Mouse (Mus musculus) thymus, postnatal 4 days (tissue): ENCODE results near the gene Fcrl6.

Experiments
- DNase-seq: peaks from one replicate; pipeline ENCODE4 v3.0.0; 2021

Fcrl6 gene

GRCm38 (mm10) chr1:172612745-172613144 is 10.4 kb upstream of the Fcrl6 start:
- DNase-seq, result no peak

- DNase-seq, result no peak
These were observed 9.0 kb upstream of the Fcrl6 start for GRCm38 (mm10) chr1:172611304-172611703.

- DNase-seq, result peak; percentile 45
These were observed 7.9 kb downstream of the Fcrl6 start for GRCm38 (mm10) chr1:172594495-172594894.

- DNase-seq, result no peak
These were observed 8.4 kb downstream of the Fcrl6 start for GRCm38 (mm10) chr1:172593956-172594355.

- no peak for DNase-seq
These were observed 9.0 kb downstream of the Fcrl6 start for GRCm38 (mm10) chr1:172593321-172593720.

GRCm38 (mm10) chr1:172590385-172590784 is 12.0 kb downstream of the Fcrl6 start, which contains the start of gene Slamf8:
Gene Slamf8, minus strand, starts transcription at chr1:172590568.
- DNase-seq, result no peak

GRCm38 (mm10) chr1:172585612-172586567 is 16.5 kb downstream of the Fcrl6 start:
- no peak for DNase-seq

GRCm38 (mm10) chr1:172585026-172585425 is 17.3 kb downstream of the Fcrl6 start:
- no peak for DNase-seq

GRCm38 (mm10) chr1:172584271-172584670 is 18.1 kb downstream of the Fcrl6 start:
- no peak for DNase-seq

- no peak for DNase-seq
These were observed 19.9 kb downstream of the Fcrl6 start for GRCm38 (mm10) chr1:172582436-172582835.

- DNase-seq, result no peak
These were observed 22.2 kb downstream of the Fcrl6 start for GRCm38 (mm10) chr1:172580116-172580515.

GRCm38 (mm10) chr1:172567758-172568157 is 34.6 kb downstream of the Fcrl6 start:
- no peak for DNase-seq

- no peak for DNase-seq
These were observed 36.2 kb downstream of the Fcrl6 start for GRCm38 (mm10) chr1:172566131-172566530.

- DNase-seq, result no peak
These were observed 38.9 kb downstream of the Fcrl6 start for GRCm38 (mm10) chr1:172563465-172563828.

GRCm38 (mm10) chr1:172562641-172563464 is 39.5 kb downstream of the Fcrl6 start:
- DNase-seq, result peak; percentile 64

GRCm38 (mm10) chr1:172555638-172556037 is 46.7 kb downstream of the Fcrl6 start, which contains the start of gene Vsig8:
Gene Vsig8, plus strand, starts transcription at chr1:172555938.
- no peak for DNase-seq

GRCm38 (mm10) chr1:172552623-172553022 is 49.7 kb downstream of the Fcrl6 start:
- no peak for DNase-seq

- DNase-seq, result no peak
These were observed 51.3 kb downstream of the Fcrl6 start for GRCm38 (mm10) chr1:172551009-172551408.

GRCm38 (mm10) chr1:172550551-172550951 is 51.8 kb downstream of the Fcrl6 start:
- peak; percentile 33 for DNase-seq

GRCm38 (mm10) chr1:172549717-172550116 is 52.6 kb downstream of the Fcrl6 start:
- DNase-seq, result no peak

GRCm38 (mm10) chr1:172549314-172549713 is 53.0 kb downstream of the Fcrl6 start:
- DNase-seq, result peak; percentile 15

GRCm38 (mm10) chr1:172548501-172548900 is 53.9 kb downstream of the Fcrl6 start:
- DNase-seq, result peak; percentile 39
